Mouse (Mus musculus) C2C12 (cell line): ENCODE results near the gene Wbp2nl. TPM values are rescaled to one million over a fixed set of nuclear protein-coding genes. Genes with fewer than 3 reads are reported as not detected.

Experiments
- H3K27me3 ChIP-seq: one replicate; pipeline ENCODE4 v1.6.1; 2011; ENCODE audit not compliant: control insufficient read depth, insufficient read depth, insufficient read length
- H3K36me3 ChIP-seq: one replicate; pipeline ENCODE4 v1.6.1; 2011; ENCODE audit not compliant: control insufficient read depth, insufficient read depth
- H3K4me3 ChIP-seq: one replicate; pipeline ENCODE4 v1.5.1; 2011; ENCODE audit warnings: mild to moderate bottlenecking, control low read depth; ENCODE audit not compliant: poor library complexity, insufficient read depth, severe bottlenecking
- H3K79me2 ChIP-seq: one replicate; pipeline ENCODE4 v1.6.1; 2011; ENCODE audit not compliant: control insufficient read depth, insufficient read depth
- H3K79me3 ChIP-seq: one replicate; pipeline ENCODE4 v1.6.1; 2011; ENCODE audit warnings: low read depth, control low read depth
- H3ac ChIP-seq: one replicate; pipeline ENCODE3; 2011; ENCODE audit warnings: low read depth; ENCODE audit not compliant: control insufficient read depth, insufficient read length
- CEBPB ChIP-seq: IDR thresholded peaks from one replicate; pipeline ENCODE4 v1.6.1; 2011; ENCODE audit warnings: low read depth, mild to moderate bottlenecking, control low read depth, moderate library complexity
- CTCF ChIP-seq: IDR thresholded peaks from one replicate; pipeline ENCODE4 v1.5.1; 2011; ENCODE audit not compliant: control insufficient read depth, insufficient read depth, insufficient read length
- FOSL1 ChIP-seq: IDR thresholded peaks from one replicate; pipeline ENCODE4 v1.8.0; 2011; ENCODE audit warnings: mild to moderate bottlenecking, low read length; ENCODE audit not compliant: poor library complexity, insufficient read depth, severe bottlenecking
- MAX ChIP-seq: IDR thresholded peaks from one replicate; pipeline ENCODE4 v1.6.1; 2011; ENCODE audit warnings: mild to moderate bottlenecking, control low read depth
- MYOD1 ChIP-seq: IDR thresholded peaks from one replicate; pipeline ENCODE4 v1.6.1; 2011; ENCODE audit warnings: low read depth; ENCODE audit not compliant: control insufficient read depth, insufficient read length
- MYOG ChIP-seq: IDR thresholded peaks from one replicate; pipeline ENCODE4 v1.6.1; 2011; ENCODE audit not compliant: control insufficient read depth, insufficient read length; ENCODE audit errors: extremely low read depth
- USF1 ChIP-seq: IDR thresholded peaks from one replicate; pipeline ENCODE4 v1.6.1; 2011; ENCODE audit warnings: low read depth, mild to moderate bottlenecking, control low read depth, moderate library complexity
- polyA plus RNA-seq: library from polyadenylated mRNA; unstranded; fragments of >200 nt; fragmentation: generic; extraction: Trizol; gene quantifications from one replicate; pipeline ENCODE4 v1.2.1, GENCODE M21; 2012; ENCODE audit warnings: missing spikeins

Gene Wbp2nl
- polyA plus RNA-seq, 1 experiment: not detected

- Histone ChIP-seq H3K79me2 (no peaks in the 10 kb centered on the region), H3K27me3 (peaks cover 87% of the 10 kb centered on the region), H3K79me3 (no peaks in the 10 kb centered on the region), H3K36me3 (no peaks in the 10 kb centered on the region), H3K4me3 (no peak overlapping the region), H3ac (no peak overlapping the region)
- no peak for TF ChIP-seq FOSL1
- TF ChIP-seq CEBPB: no peak
- TF ChIP-seq CTCF: no peak
- TF ChIP-seq MYOG: no peak
- TF ChIP-seq USF1: no peak
Observed at GRCm38 (mm10) chr15:82274927-82275901, 23.5 kb upstream of the Wbp2nl start.

GRCm38 (mm10) chr15:82277591-82277990, 21.2 kb upstream of the Wbp2nl start:
- no peaks in the 10 kb centered on the region for H3K79me3 ChIP-seq
- no peak overlapping the region for H3ac ChIP-seq
- H3K27me3 ChIP-seq: peaks cover 76% of the 10 kb centered on the region
- TF ChIP-seq MYOG: no peak
- TF ChIP-seq MYOD1: no peak
- no peak for TF ChIP-seq FOSL1
- no peak for TF ChIP-seq MAX
- TF ChIP-seq CEBPB: no peak
- TF ChIP-seq USF1: no peak
- TF ChIP-seq CTCF: no peak
- no peaks in the 10 kb centered on the region for H3K79me2 ChIP-seq
- H3K36me3 ChIP-seq: no peaks in the 10 kb centered on the region
- no peak overlapping the region for H3K4me3 ChIP-seq

- H3K4me3 ChIP-seq: no peak overlapping the region
- H3K79me2 ChIP-seq: no peaks in the 10 kb centered on the region
- no peaks in the 10 kb centered on the region for H3K79me3 ChIP-seq
- peaks cover 62% of the 10 kb centered on the region for H3K27me3 ChIP-seq
- H3ac ChIP-seq: no peak overlapping the region
- no peaks in the 10 kb centered on the region for H3K36me3 ChIP-seq
- TF ChIP-seq FOSL1 (no peak), MYOG (no peak), USF1 (no peak), MYOD1 (no peak), MAX (no peak), CTCF (no peak), CEBPB (no peak)
Observed at GRCm38 (mm10) chr15:82280638-82281037, 18.1 kb upstream of the Wbp2nl start.

GRCm38 (mm10) chr15:82286157-82286556, 12.6 kb upstream of the Wbp2nl start:
- Histone ChIP-seq H3K79me2 (no peaks in the 10 kb centered on the region), H3K4me3 (no peak overlapping the region), H3ac (no peak overlapping the region), H3K27me3 (peaks cover 37% of the 10 kb centered on the region), H3K79me3 (no peaks in the 10 kb centered on the region), H3K36me3 (no peaks in the 10 kb centered on the region)
- TF ChIP-seq MYOD1 (no peak), USF1 (no peak), CEBPB (no peak), FOSL1 (no peak), CTCF (no peak), MAX (no peak), MYOG (no peak)

GRCm38 (mm10) chr15:82290252-82290651, 8.5 kb upstream of the Wbp2nl start:
- peaks cover 53% of the 10 kb centered on the region for H3K27me3 ChIP-seq
- no peak for TF ChIP-seq MYOD1
- TF ChIP-seq MYOG: no peak
- no peak for TF ChIP-seq CTCF
- TF ChIP-seq MAX: no peak
- no peak for TF ChIP-seq FOSL1
- TF ChIP-seq CEBPB: no peak
- TF ChIP-seq USF1: no peak
- H3K4me3 ChIP-seq: no peak overlapping the region
- no peaks in the 10 kb centered on the region for H3K79me3 ChIP-seq
- H3K79me2 ChIP-seq: no peaks in the 10 kb centered on the region
- H3K36me3 ChIP-seq: no peaks in the 10 kb centered on the region
- no peak overlapping the region for H3ac ChIP-seq

- H3K4me3 ChIP-seq: no peak overlapping the region
- H3K79me3 ChIP-seq: no peaks in the 10 kb centered on the region
- TF ChIP-seq MYOG (no peak), CEBPB (no peak), MYOD1 (no peak), USF1 (no peak), FOSL1 (no peak), MAX (no peak), CTCF (no peak)
- H3ac ChIP-seq: no peak overlapping the region
- peaks cover 49% of the 10 kb centered on the region for H3K27me3 ChIP-seq
- H3K36me3 ChIP-seq: no peaks in the 10 kb centered on the region
- no peaks in the 10 kb centered on the region for H3K79me2 ChIP-seq
Observed at GRCm38 (mm10) chr15:82292851-82293250, 5.9 kb upstream of the Wbp2nl start.
